Mouse (Mus musculus): ENCODE measurements around the gene Arhgef10l.
"Not testable (repeated sequence)": the region's sequence is repeated elsewhere in the genome, so short reads cannot be mapped to it uniquely, and the experiment has no call there.

Gene Arhgef10l

GRCm38 (mm10) chr4:140564459-140564858 is 101.4 kb downstream of the Arhgef10l start:
- not testable (repeated sequence) for DNase-seq

- no peak for DNase-seq
These were observed 103.2 kb downstream of the Arhgef10l start for GRCm38 (mm10) chr4:140562461-140563178.

GRCm38 (mm10) chr4:140561744-140562143 is 104.1 kb downstream of the Arhgef10l start:
- no peak for DNase-seq

GRCm38 (mm10) chr4:140559862-140560261 is 106.0 kb downstream of the Arhgef10l start:
- DNase-seq: no peak

- no peak for DNase-seq
These were observed 107.6 kb downstream of the Arhgef10l start for GRCm38 (mm10) chr4:140558193-140558592.

GRCm38 (mm10) chr4:140556561-140556960 is 109.3 kb downstream of the Arhgef10l start:
- no peak for DNase-seq

- peak; percentile 25 to 67 for DNase-seq
These were observed 110.5 kb downstream of the Arhgef10l start for GRCm38 (mm10) chr4:140555273-140555672.

- no peak for DNase-seq
These were observed 111.3 kb downstream of the Arhgef10l start for GRCm38 (mm10) chr4:140554552-140554951.

GRCm38 (mm10) chr4:140551766-140552165 is 114.0 kb downstream of the Arhgef10l start:
- DNase-seq: no peak

- no peak for DNase-seq
These were observed 115.1 kb downstream of the Arhgef10l start for GRCm38 (mm10) chr4:140550670-140551069.

GRCm38 (mm10) chr4:140549975-140550374 is 115.8 kb downstream of the Arhgef10l start:
- DNase-seq: no peak

- peak in 1 of 2 experiments; percentile 55 for DNase-seq
These were observed 118.3 kb downstream of the Arhgef10l start for GRCm38 (mm10) chr4:140547488-140547887.

GRCm38 (mm10) chr4:140539125-140539524 is 126.7 kb downstream of the Arhgef10l start:
- peak in 1 of 2 experiments; percentile 43 for DNase-seq

GRCm38 (mm10) chr4:140537561-140538021 is 128.2 kb downstream of the Arhgef10l start:
- DNase-seq: no peak

GRCm38 (mm10) chr4:140535323-140535722 is 130.5 kb downstream of the Arhgef10l start:
- no peak for DNase-seq

GRCm38 (mm10) chr4:140532270-140532669 is 133.5 kb downstream of the Arhgef10l start:
- no peak for DNase-seq

- no peak for DNase-seq
These were observed 134.8 kb downstream of the Arhgef10l start for GRCm38 (mm10) chr4:140531024-140531423.

- no peak for DNase-seq
These were observed 136.1 kb downstream of the Arhgef10l start for GRCm38 (mm10) chr4:140529735-140530134.

- DNase-seq: no peak
These were observed 137.4 kb downstream of the Arhgef10l start for GRCm38 (mm10) chr4:140528443-140528842.

- no peak for DNase-seq
These were observed 140.1 kb downstream of the Arhgef10l start for GRCm38 (mm10) chr4:140525674-140526177.

GRCm38 (mm10) chr4:140524927-140525326 is 140.9 kb downstream of the Arhgef10l start:
- DNase-seq: no peak

GRCm38 (mm10) chr4:140522873-140523272 is 142.9 kb downstream of the Arhgef10l start:
- no peak for DNase-seq

GRCm38 (mm10) chr4:140520719-140521118 is 145.1 kb downstream of the Arhgef10l start:
- no peak for DNase-seq

GRCm38 (mm10) chr4:140513797-140514196 is 152.0 kb downstream of the Arhgef10l start:
- no peak for DNase-seq

Data from spleen, adult 18-20 months (tissue).